Mouse (Mus musculus): ENCODE data around the gene Tekt1. TPM values are rescaled to one million over a fixed set of nuclear protein-coding genes. Genes with fewer than 3 reads are reported as not detected.
A peak's percentile ranks its signal among the peaks of the same experiment; 100 is the strongest.

Tekt1 gene
- under 1 TPM; 0.21 to 0.86 TPM for total RNA-seq (2021)
- polyA plus RNA-seq (2012; rRNA removed), result 0.07 and 0.17 TPM in 2 replicates
- long read RNA-seq, result 0 reads

DNA sequence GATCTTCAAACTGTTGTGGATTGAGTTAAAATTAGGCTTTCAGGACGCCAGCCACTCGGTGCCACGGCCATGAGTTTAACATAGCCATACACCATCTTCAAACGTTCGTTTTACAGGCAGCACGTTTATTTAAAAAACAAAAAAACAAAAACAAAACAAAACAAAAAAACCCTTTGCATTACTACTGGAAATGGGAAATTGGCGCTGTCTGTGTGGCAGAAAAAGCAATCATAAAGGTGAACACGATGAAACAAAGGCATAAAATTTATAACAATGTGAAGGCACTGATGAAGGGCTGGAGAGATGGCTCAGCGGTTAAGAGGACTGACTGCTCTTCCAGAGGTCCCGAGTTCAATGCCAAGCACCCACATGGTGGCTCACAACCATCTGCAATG lies at the start of gene Tekt1:
Gene Tekt1, minus strand, starts transcription at position 96 of the 395 bp plus-strand sequence.
- no peak for DNase-seq

DNA sequence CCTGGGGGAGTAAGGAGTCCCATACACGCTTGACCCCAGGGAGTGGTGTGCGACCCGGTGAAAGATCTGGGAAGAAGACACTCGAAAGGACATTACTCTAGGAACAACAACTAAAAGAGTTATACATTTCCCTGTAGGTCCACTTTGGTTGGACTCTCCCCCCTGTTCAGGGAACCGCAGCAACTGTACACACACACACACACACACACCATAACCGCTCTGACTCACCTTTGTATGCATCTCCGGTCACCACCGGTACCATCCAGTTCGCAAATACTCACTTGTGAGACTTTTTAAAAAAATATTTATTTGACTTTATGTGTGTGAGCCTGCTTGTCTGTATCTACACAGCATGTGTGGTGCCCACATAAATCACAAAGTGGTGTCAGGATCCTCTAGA lies 49.7 kb upstream of the Tekt1 start:
- DNase-seq, result no peak

DNA sequence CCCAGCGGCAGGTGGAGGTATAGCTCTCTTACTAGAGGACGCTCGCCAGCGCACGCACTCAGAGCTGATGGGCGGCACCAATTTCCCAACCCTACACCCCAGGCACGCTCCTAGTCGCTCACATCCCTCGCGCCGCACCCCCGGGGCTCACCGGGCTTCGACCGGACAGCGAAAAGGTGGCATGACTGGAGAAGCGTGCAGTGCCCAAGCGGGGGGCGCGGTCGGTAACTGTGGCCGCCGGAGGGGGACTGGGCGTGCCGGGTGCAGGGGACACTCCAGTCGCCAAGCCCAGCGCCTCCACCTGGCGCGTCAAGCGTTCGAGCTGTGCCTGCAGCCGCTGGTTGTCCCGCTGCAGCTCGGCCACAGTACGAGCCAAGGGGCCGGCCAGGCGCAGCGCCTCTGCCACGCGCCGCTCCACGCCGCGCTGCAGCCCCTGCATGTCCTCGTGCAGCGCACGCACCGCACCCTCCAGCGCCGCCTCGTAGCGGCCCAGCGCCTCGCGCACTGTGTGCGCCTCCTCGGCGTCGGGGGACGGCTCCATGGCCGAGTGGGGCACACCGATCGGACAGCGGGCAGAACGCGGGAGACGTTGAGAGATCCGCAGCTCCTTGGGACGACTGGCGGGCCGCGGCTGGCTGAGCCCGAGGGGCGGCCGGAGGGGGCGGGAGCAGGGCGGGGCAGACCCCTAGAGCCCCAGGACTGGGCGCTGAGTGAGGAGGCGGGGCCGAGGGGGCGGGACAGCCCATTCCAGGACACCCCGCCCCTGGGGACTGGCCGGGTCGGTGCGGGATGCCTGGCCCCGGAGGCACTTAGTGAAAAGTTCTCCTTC lies 49.1 kb upstream of the Tekt1 start, which contains the start of gene Smtnl2:
Gene Smtnl2, minus strand, starts transcription at position 621 of the 829 bp plus-strand sequence.
- peak; percentile 95 for DNase-seq

DNA sequence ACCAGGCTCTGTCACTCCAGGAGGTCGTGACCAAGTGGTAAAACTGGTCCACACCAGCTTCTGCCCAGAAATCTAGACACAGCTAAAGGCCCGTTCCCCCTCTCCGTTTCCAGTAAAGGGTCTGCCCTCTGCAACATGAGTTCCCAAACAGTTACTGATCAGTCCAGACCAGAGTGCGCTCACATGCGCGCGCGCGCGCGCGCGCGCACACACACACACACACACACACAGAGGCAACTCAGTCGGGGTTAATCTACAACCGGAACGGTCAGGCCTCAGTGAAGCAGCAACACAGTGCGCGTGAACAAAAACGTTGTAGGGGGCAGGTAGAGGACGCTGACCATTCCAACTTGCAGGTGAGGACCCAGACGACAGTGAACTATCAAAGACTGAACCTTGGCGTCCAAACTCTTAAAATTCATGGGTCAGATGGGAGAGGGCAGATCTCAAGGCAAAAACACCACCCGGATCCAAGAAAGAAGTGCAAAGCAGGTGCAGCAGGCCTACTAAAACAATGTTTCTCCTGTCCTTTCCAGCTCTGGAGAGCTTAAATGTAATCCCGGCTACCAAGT lies 48.4 kb upstream of the Tekt1 start:
- no peak for DNase-seq

DNA sequence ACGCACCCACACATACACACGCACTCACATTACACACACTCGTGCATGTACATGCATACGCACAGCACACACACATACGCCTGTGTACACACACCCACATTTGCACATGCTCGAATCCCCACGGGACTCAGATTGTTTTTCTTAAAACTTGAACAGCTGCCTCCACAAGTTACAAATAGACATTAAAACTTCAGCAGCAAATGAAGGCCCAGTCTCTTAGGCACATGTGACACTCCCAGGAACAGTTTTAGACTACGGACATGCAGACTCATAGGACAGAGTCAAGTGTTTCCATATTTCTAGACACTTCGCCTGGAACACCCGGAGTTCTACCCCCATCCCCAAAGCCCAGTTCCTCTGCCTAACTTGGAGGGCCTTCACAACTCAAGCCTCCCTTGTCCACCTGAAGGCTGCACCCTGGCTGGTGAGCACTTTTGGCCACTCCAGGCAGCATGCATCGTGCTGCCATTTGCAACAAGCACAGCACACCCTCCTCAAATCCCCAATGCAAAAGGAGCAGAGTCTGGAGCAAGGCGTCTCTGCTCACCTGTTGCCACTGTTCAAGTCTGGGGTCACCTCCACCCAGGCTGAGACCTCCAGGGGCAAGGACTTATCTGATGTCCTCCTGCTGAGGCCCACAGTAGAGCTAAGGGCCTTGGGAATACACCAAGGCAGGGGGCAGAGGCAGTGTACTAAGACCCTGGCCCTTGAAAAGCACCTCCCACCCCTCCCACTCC lies 47.6 kb upstream of the Tekt1 start:
- no peak for DNase-seq

DNA sequence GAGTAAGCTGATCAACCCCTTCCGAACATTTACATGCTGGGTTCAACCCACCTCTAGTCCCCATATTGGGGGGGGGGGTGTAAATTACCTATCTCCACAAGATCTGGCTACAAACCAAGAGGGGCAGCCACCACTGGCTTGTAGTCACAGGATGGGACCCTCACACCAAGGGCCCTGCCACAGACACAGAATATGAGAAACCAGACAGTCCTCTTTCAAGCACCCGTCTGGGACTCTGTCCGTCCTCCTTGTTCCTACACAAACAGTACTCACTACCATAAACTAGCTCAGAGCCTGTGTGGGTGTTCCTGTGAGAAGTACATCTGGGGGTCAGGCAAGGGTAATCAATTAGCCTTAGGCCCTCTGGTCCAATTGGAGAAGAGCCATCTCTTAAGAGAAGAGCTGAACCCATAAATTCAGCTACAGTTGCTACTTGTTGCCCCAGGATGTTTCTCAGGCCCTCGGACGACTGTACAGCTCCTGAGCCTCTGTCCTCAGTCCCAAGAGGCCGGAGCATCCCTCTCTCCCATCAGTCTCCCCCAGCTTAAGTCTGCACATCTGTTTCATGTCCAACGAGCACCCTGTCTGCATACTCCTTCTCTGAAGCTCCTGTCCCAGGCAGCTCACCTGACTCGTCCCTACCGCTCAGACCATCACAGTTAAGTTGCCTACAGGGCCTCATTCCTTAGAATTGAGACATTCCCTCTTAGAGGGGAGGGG lies 46.4 kb upstream of the Tekt1 start:
- no peak for DNase-seq

DNA sequence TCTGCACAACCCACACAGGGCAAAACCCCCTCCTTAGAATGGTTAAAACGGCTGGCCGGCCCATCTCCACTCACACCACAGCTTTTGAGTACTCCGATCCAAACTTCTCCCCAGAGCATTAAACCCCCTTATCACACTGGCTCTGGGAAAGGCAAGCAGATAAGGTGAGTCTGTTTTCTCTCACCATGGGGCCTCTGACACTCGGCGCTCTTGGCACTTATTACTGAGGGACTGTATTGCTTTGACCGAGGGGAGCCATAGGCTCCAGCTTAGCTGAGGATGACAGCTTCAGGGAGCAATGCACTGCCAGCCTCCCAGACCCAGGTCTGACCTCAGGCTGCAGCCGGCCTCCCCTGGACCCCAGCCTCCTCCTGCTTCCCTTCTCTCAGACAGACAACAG lies 45.3 kb upstream of the Tekt1 start:
- DNase-seq, result no peak

DNA sequence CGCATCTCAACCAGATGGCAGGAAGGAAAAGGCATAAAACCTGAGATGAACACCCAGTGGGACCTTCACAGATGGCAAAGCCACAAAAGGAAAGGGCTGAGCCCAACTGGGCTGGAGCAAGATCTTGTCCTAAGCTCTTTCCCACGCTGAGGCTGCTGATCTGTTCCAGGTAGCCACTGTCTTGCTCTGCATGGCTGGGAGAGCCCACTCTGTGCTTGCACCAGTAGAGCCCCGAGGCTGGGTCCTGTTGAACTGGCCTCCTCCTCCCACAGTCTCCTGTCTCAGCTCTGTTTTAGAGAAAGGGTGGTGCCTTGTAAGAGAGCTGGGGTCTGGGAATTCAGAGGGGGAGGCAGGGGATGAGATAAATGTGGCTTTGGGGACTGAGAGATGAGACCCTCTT lies 44.8 kb upstream of the Tekt1 start:
- no peak for DNase-seq

DNA sequence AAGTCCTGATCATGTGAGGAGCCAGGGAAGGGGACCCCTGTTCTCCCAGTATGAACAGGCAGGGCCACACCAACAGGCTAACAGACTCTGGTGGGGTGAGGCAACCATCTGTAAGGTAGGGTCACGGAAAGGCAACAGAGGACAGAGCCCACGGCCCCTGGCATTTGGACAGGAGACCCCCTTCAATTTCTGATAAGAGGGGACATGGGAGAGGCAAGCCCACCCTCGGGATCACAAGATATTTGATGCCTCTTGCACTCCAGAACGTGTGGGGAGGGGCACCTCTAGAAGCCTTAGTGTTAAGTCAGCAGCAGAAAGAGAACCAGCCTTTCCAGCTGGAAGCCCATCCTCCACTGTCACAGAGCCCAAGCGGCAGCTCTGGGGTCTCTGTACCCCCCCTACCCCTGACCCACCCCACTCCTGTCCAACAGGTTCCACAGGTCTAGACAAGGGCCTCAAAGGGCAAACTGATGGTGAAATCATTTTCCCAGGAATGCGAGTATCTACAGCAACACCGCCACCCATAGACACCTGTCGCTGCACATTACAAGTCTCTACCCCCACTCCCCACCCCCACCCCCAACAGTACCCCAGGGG lies 43.9 kb upstream of the Tekt1 start:
- DNase-seq, result no peak

DNA sequence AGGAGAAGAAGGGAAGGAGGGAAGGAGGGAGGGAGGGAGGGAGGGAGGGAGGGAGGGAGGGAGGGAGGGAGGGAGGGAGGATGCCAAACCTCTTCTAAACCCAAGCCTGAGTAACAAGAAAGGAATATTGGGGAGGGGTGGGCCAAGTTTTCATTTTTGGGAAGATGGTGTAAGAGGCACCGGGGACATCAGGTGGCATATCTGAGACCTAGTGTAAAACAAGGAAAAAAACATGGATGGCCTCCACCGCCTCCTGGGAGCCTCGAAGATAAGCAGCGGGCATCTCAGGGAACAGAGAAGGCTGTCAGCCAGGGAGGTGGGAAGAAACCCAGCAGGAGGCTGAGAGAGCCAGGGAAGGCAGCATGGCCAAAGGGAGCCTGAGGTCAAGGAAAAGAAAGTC lies 43.3 kb upstream of the Tekt1 start:
- no peak for DNase-seq

DNA sequence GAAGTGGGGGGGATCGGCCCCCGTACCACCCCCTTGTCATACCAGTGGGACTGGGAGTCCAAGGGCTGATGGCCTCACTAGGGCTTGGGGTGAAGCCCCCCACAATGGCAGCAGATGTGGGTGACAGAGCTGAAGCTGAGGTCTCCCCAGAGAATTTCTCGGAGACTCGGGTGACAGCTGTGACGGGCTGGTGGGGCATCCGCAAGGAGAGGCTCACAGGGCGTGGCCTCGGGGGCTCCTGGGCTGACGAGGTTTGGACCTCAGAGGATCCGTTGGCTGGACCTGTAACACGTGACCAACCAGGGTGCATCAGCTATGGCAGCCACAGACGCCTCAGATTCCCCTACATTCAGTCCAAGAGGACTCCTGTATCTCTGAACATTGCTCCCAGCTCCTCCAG lies 40.7 kb upstream of the Tekt1 start:
- DNase-seq, result no peak

DNA sequence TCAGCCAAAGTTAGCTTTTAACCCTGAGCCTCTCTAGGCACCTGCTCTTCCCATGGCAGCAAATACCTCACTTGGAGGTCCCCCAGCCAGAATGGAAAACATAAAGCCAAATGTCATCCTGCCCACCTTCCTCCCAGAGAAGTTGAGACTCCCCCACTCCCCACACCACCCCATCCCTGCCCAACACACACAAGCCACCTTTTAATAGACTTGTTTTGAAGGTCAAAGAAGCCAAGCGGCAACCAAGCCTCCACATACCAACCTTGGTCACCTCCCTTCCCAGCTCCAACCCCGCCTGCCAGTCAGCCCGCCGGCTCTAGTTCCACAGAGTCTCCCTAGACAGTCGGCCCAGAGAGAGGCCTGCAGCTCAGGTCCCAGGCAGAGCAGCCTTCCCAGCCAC lies 39.8 kb upstream of the Tekt1 start:
- DNase-seq, result no peak

DNA sequence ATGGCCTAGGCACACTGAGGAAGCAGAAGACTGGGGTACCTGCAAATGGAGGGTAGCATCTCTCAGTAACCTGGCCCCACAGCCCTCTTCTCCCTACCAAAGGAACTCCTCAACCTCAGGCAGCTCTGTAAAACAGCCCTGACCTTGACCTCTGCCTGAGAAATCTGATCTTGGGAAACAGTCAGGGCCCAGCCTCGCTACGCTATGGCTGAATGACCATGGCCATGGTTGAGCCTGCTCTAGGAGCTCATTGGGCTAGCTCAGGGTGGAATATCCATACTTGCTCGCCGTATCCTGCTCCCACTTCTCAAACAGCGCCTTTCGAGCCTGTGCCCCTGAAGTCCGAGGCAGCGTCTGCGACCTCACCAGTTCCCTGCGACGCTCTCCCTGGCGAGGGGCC lies 38.8 kb upstream of the Tekt1 start:
- DNase-seq, result no peak

DNA sequence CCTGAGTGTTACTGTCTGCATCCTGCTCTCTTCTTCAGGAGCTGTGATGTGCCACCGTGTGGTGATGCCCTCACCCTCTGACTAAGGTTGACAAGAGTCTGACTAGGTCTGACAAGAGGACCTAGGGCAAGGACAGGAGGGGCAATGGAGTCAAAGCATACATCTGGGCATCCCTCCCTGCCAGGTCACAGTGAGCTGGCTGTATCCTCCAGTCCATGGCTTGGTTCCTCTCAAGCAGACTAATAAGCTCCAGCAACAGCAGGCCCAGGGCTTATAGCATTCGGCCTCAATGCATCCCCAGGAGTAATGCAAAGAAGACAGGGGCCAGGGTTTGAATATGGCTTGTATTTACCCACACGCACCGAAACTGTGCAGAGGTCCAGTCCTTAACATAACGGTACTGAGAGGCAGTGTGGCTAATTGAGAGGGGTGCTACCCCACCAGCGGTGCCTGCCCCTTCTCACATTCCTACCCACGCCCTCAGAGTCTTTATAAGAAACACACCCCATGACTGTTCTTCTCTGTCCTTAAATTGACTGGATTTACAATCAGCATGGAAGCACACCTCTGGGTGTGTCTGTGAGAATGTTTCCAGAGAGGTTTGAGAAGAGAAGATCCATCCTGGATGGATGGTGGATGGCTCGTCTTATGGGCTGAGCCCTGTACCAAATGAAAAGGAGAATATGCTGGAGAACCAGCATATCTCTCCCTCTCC lies 35.7 kb upstream of the Tekt1 start:
- DNase-seq, result no peak

DNA sequence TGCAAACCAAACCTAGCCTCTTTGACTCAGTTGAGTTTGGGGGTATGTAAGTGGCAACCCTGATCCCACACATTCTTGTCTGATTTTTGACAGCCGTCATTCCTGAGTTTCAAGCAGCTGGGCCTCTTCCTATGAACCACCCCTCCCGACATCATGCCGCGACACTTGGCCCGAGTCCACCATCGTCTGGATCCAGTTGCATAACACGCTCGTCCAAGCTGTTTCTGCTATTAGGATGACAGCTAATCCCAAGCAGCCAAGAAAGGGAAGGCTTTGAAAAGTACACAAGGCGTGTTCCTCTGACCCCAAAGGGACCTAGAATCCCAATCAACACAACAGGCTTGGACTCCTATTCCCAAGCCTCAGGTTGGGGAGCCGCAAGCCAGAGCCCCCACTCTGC lies 34.8 kb upstream of the Tekt1 start:
- peak; percentile 57 for DNase-seq

DNA sequence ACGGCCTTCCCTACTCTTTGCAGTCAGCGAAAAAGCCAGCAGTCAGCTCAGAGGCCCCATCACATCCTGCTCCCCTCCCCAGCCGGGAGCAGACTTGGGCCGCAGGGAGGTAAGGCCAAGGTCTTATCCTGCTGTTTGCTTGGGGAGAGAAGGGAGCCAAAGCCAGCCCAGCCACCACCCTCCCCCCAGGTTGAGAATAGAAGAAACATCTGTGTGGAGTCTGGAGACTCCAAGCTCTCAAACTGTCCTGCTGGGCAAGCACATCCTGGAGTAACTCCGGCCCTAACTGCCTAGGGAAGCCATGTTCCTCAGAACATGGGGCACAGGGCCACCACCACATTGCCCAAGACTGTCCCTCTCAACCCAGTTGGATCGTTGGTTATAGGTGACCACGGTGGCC lies 34.4 kb upstream of the Tekt1 start:
- DNase-seq, result peak; percentile 42

DNA sequence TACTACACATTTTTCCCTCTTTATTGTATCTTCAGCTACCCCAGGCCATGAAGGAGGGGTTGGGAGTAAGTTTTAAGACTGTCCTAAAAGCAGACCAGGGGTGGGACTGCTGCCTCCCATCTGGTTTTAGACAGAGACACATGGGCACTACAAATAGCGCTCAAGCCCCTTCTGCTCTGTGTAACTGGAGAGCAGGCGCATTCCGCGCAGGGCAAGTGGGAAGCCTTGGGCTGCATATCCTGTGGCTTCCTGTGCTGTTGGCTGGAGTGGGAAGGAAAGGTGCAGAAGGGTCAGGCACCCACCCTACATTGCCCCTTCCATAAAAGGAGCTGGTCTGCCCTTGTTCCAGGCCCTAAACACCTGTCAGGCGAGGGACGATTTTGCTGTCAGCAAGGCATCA lies 33.4 kb upstream of the Tekt1 start:
- no peak for DNase-seq

DNA sequence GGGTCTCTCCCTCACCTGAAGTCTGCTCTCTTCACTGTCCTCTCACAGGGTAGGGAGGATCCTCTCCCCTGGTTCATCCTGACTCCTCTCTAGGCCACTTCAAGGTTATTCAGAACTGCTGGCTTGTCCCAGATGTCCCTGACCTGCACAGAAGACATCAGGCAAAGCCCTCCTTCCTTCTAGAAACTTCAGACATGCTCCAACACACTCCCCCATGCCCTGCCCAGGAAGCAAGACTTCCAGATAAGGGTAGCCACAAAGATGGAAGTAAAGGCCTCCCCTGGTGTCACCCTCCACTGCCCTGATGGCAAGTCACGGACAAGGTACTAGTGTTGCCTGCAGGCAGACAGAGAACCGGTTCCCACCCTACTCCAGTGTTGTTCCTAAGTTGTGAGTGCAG lies 32.5 kb upstream of the Tekt1 start:
- no peak for DNase-seq

DNA sequence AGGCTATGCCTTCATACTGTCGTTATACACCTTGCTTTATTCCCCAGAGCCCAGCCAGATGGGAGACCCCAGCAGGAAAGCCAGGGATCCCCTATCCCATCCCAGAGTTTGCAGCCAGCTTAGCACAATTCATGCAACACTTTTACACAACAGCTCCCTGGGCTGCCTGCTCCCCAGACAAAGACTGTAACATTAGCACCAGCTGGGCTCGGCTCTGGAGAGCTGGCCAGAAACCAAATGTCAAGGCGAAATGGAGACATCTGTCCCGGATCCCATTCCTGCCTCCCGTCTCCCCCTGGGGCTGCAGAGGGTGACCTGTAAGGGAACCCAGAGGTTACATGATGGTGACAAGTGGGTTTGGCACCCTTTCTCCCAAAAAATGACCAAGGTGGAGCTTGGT lies 31.4 kb upstream of the Tekt1 start:
- DNase-seq, result peak; percentile 78

DNA sequence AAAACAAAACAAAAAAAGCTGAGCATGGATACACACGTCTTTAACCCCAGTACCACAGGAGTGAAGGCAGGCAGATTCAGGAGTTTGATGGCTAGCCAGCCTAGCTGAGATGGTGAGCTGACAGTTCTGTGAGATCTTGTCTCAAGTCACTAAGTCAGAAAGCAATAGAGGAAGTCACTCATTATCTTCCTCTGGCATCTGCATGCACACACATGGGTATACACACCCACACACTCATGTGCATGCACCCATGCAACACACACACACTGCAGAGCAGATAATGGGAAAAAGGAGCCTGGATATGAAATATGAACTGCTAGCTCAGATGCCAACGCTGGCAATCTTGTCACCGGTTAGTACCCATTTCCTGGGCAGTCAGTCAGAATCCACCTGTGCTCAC lies 31.0 kb upstream of the Tekt1 start:
- DNase-seq, result no peak

DNA sequence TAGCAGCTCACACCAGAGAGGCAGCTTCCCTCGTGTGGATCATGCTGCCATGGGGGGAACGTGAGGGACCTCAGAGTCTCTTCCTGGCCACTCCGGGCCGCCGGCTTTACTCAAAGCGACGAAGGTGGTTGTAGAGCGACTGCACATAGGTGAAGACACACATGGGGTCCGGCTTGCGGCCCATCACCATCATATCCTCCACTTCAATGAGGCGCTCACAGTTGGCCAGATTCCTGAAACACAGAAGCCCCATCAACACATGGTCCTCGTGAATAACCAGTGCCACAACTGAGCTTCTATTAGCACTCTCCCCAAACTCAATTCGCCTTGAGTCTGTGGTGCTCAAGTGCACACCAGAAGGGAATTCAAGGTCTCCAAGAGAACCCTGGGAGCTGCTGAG lies 28.9 kb upstream of the Tekt1 start:
- DNase-seq, result no peak
